Mouse (Mus musculus) common myeloid progenitor, adult 5-6 weeks (primary cell): ENCODE results near the gene Sugt1. TPM values are rescaled to one million over a fixed set of nuclear protein-coding genes. Genes with fewer than 3 reads are reported as not detected.

ENCODE experiments used
- ATAC-seq: replicated peaks from 2 replicates; pipeline ENCODE4 v1.8.0; 2016; ENCODE audit warnings: low read depth, mild to moderate bottlenecking, moderate TSS enrichment, inconsistent platforms; ENCODE audit not compliant: poor library complexity, severe bottlenecking
- total RNA-seq: library from RNA; stranded (forward); fragments of 200-1000, 187-1606 nt; gene quantifications from 2 replicates; pipeline ENCODE4 v1.2.3, GENCODE M21; 2017

Gene Sugt1
- total RNA-seq, 1 experiment from 2014 or later: 102 TPM

- no peak for ATAC-seq
Measured at GRCm38 (mm10) chr14:79605881-79606280, 18.4 kb downstream of the Sugt1 start.

- no peak for ATAC-seq
Measured at GRCm38 (mm10) chr14:79606392-79606791, 18.9 kb downstream of the Sugt1 start.

- no peak for ATAC-seq
Measured at GRCm38 (mm10) chr14:79606867-79607266, 19.4 kb downstream of the Sugt1 start.

- no peak for ATAC-seq
Measured at GRCm38 (mm10) chr14:79607352-79607751, 19.9 kb downstream of the Sugt1 start.

- ATAC-seq: no peak
Measured at GRCm38 (mm10) chr14:79608286-79608685, 20.8 kb downstream of the Sugt1 start.

- ATAC-seq: peak; percentile 68; the same call in 1 of the 2 replicates
Measured at GRCm38 (mm10) chr14:79617121-79617828, 29.8 kb downstream of the Sugt1 start.

- no peak for ATAC-seq
Measured at GRCm38 (mm10) chr14:79619802-79620201, 32.3 kb downstream of the Sugt1 start.

- ATAC-seq: no peak
Measured at GRCm38 (mm10) chr14:79621143-79621542, 33.7 kb downstream of the Sugt1 start.

- ATAC-seq: no peak
Measured at GRCm38 (mm10) chr14:79632330-79632729, 44.8 kb downstream of the Sugt1 start.

- no peak for ATAC-seq
Measured at GRCm38 (mm10) chr14:79633196-79633595, 45.7 kb downstream of the Sugt1 start.

- no peak for ATAC-seq
Measured at GRCm38 (mm10) chr14:79636814-79637213, 49.3 kb downstream of the Sugt1 start.

- no peak for ATAC-seq
Measured at GRCm38 (mm10) chr14:79642063-79642462, 54.6 kb downstream of the Sugt1 start.

- ATAC-seq: no peak
Measured at GRCm38 (mm10) chr14:79645378-79645777, 57.9 kb downstream of the Sugt1 start.

GRCm38 (mm10) chr14:79649680-79650079 is 62.2 kb downstream of the Sugt1 start:
- ATAC-seq: peak; percentile 50

- 0 out of 2 replicates have a peak, but pooled peaks have one; percentile 42 for ATAC-seq
Measured at GRCm38 (mm10) chr14:79652654-79653053, 65.2 kb downstream of the Sugt1 start.

GRCm38 (mm10) chr14:79658286-79658685 is 70.8 kb downstream of the Sugt1 start:
- no peak for ATAC-seq

GRCm38 (mm10) chr14:79658748-79659508 is 71.4 kb downstream of the Sugt1 start:
- no peak for ATAC-seq

- ATAC-seq: no peak
Measured at GRCm38 (mm10) chr14:79660467-79660866, 73.0 kb downstream of the Sugt1 start.

- ATAC-seq: peak; percentile 95
Measured at GRCm38 (mm10) chr14:79661005-79661917, 73.8 kb downstream of the Sugt1 start.

- no peak for ATAC-seq
Measured at GRCm38 (mm10) chr14:79662001-79662400, 74.5 kb downstream of the Sugt1 start, which contains the start of gene Cnmd. Gene Cnmd (minus strand): TSS chr14:79662170.
